Mouse (Mus musculus) 3T3-L1 (cell line): ENCODE measurements around the gene Plau.

Source experiments
- DNase-seq: peaks from one replicate; pipeline ENCODE4 v3.0.0-alpha.2; 2015; ENCODE audit warnings: low read depth, low spot score

Plau gene

GRCm38 (mm10) chr14:20891941-20892402 is 55.5 kb downstream of the Plau start:
- peak; percentile 87 for DNase-seq
